Mouse (Mus musculus): ENCODE results near the gene Stkld1. TPM values are rescaled to one million over a fixed set of nuclear protein-coding genes. Genes with fewer than 3 reads are reported as not detected.
A peak's percentile ranks its signal among the peaks of the same experiment; 100 is the strongest.

Gene Stkld1
- polyA plus RNA-seq, 1 experiment from 2014 or later: not detected

DNA sequence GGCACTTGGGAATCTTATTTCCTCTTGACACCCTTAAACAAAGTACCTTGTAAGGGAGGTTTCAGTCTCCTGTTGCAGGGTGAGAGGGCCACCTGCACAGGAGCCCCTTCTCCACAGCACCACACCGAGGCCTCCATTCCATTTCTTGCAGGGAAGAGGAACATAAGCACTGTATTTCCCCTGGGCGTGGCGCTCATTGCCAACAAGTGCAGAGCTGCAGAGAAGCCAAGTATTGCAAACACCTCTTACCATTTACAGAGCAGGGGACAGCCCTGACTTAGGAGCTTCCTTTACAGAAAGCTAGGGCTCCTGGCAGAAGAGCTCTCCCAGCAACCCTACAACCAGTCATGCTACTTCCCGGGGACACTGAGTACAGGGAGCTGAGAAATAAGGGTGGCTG is 18.3 kb downstream of the Stkld1 start:
- 93% methylated on average over 4 of the region's 4 CpGs for WGBS
- ATAC-seq (replicated peaks; ENCODE audit: low FRiP score): no peak

DNA sequence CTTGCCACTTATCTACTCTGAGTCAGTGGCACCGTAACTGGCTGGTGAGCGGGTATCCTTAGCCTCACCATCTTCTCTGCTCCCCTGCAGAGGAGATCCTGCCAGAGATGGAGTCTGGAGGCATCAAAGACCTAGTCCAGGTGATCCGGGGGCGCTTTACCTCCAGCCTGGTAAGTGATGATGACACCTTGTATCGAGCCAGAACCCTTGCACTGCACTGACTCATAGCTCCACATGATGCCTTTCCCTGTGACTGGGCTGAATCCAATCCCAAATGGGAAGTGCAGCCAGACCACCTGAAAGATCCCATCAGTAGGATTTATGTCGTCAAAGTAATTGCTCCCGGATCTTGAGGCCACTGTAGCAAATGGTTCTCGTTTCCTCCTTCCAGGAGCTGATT is 19.0 kb downstream of the Stkld1 start:
- 79% methylated on average over 8 of the region's 8 CpGs for WGBS
- Histone ChIP-seq H3K4me1 (no peaks in the 10 kb centered on the region), H3K27me3 (no peaks in the 10 kb centered on the region), H3K27ac (no peak overlapping the region), H3K4me2 (no peak overlapping the region), H3K9ac (no peak overlapping the region), H3K9me3 (replicated peaks) (no peaks in the 10 kb centered on the region), H3K36me3 (peaks cover 97% of the 10 kb centered on the region), H3K4me3 (replicated peaks) (no peak overlapping the region)
- no peak for ATAC-seq (replicated peaks; ENCODE audit: low FRiP score)

More for the DNA sequence above, 18.3 kb downstream of the Stkld1 start:
- Histone ChIP-seq H3K4me1 (no peaks in the 10 kb centered on the region), H3K9me3 (replicated peaks) (no peaks in the 10 kb centered on the region), H3K27me3 (no peaks in the 10 kb centered on the region), H3K4me2 (no peak overlapping the region), H3K4me3 (replicated peaks) (no peak overlapping the region), H3K9ac (no peak overlapping the region), H3K27ac (no peak overlapping the region), H3K36me3 (peaks cover 94% of the 10 kb centered on the region)

GRCm38 (mm10) chr2:26954735-26955395 is 21.0 kb downstream of the Stkld1 start:
- H3K36me3 ChIP-seq: peaks cover 94% of the 10 kb centered on the region
- ATAC-seq (replicated peaks; ENCODE audit: low FRiP score): no peak
- no peaks in the 10 kb centered on the region for H3K9me3 ChIP-seq (replicated peaks)

DNA sequence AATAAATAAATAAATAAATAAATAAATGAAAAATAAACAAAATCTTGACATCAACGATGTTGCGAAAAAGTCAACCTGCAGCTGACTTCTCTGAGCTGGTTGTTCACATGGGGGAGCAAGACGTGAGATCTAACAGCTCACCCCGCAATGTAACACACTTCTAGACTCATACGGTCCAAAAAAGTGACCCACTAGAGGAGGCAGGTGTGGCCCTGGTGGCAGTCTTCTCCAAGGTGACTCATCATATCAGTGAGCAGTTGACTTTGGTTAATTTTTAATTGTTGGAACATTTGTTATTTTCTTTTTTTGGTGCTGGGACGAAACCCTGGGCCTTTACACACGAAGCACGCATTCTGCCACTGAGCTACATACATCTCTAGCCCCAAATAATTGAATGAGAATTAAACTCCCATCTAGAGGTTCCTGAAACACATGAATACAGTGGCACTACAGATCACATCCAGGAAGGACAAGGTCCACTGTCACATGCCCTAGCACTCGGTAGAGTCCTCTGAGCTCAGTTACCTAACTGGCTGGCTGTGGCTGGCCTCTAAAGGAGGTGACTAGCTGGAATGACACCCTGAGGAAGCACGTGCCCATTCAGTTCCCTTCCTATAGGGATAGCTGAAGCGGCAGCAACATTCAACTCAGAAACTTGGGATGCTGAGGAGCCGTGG is 23.1 kb downstream of the Stkld1 start:
- 93% methylated on average over 12 of the region's 12 CpGs for WGBS
- no peak for ATAC-seq (replicated peaks; ENCODE audit: low FRiP score)
- H3K36me3 ChIP-seq: peaks cover 95% of the 10 kb centered on the region
- H3K9ac ChIP-seq: no peak overlapping the region
- H3K4me2 ChIP-seq: no peak overlapping the region
- H3K4me3 ChIP-seq (replicated peaks): no peak overlapping the region
- H3K27me3 ChIP-seq: no peaks in the 10 kb centered on the region
- H3K27ac ChIP-seq: no peak overlapping the region
- peaks cover 14% of the 10 kb centered on the region; the same call in 1 of the 2 replicates for H3K4me1 ChIP-seq
- H3K9me3 ChIP-seq (replicated peaks): no peaks in the 10 kb centered on the region

More at GRCm38 (mm10) chr2:26954735-26955395, 21.0 kb downstream of the Stkld1 start:
- no peak overlapping the region for H3K4me2 ChIP-seq
- 93% methylated on average over 2 of the region's 2 CpGs for WGBS
- H3K9ac ChIP-seq: no peak overlapping the region
- H3K4me3 ChIP-seq (replicated peaks): no peak overlapping the region
- no peaks in the 10 kb centered on the region for H3K4me1 ChIP-seq
- H3K27ac ChIP-seq: no peak overlapping the region
- H3K27me3 ChIP-seq: no peaks in the 10 kb centered on the region

DNA sequence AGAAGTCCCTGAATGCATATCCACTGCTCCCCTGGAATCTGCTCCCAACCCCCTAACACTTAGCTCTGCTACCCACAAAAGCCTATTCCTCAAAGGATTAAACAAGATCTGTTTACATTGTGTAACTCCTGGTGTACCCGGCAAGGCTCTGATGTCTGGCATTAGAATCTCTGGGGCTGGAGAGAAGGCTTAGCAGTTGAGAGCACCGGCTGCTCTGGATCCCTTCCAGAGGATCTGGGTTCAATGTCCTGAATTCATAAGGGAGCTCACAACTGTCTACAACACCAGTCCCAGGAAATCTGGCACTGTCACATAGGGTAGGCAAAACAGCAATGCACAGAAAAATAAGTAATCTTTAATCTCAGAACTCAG is 23.6 kb downstream of the Stkld1 start:
- Histone ChIP-seq H3K36me3 (peaks cover 94% of the 10 kb centered on the region), H3K4me3 (replicated peaks) (no peak overlapping the region), H3K4me1 (peaks cover 19% of the 10 kb centered on the region; the same call in 1 of the 2 replicates), H3K9ac (no peak overlapping the region), H3K4me2 (no peak overlapping the region), H3K27ac (no peak overlapping the region), H3K27me3 (no peaks in the 10 kb centered on the region), H3K9me3 (replicated peaks) (no peaks in the 10 kb centered on the region)
- ATAC-seq (replicated peaks; ENCODE audit: low FRiP score): no peak
- 94% methylated on average over 2 of the region's 2 CpGs for whole genome bisulfite sequencing

DNA sequence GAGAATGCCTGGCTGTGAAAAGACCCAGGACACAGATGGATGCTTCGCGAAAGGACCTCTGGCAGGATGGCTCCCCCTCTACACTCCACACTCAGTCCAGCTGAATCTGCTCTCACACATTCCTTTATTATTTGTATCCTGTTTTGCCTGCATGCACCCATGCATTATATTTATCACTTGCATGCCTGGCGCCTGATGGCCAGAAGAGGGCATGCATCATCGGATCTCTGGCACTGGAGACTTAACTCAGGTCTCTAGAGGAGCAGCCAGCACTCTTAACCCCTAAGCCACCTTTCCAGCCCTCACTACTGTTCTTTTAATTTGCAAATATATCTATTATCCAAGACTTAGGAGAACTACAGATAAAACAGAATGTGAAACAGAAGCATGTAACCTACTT is 26.9 kb downstream of the Stkld1 start:
- Histone ChIP-seq H3K36me3 (peaks cover 66% of the 10 kb centered on the region), H3K9me3 (replicated peaks) (no peaks in the 10 kb centered on the region), H3K4me3 (replicated peaks) (no peak overlapping the region), H3K4me1 (peaks cover 34% of the 10 kb centered on the region), H3K27ac (no peak overlapping the region), H3K27me3 (no peaks in the 10 kb centered on the region), H3K9ac (no peak overlapping the region), H3K4me2 (no peak overlapping the region)
- no peak for ATAC-seq (replicated peaks; ENCODE audit: low FRiP score)
- WGBS: 58% methylated on average over 4 of the region's 4 CpGs

DNA sequence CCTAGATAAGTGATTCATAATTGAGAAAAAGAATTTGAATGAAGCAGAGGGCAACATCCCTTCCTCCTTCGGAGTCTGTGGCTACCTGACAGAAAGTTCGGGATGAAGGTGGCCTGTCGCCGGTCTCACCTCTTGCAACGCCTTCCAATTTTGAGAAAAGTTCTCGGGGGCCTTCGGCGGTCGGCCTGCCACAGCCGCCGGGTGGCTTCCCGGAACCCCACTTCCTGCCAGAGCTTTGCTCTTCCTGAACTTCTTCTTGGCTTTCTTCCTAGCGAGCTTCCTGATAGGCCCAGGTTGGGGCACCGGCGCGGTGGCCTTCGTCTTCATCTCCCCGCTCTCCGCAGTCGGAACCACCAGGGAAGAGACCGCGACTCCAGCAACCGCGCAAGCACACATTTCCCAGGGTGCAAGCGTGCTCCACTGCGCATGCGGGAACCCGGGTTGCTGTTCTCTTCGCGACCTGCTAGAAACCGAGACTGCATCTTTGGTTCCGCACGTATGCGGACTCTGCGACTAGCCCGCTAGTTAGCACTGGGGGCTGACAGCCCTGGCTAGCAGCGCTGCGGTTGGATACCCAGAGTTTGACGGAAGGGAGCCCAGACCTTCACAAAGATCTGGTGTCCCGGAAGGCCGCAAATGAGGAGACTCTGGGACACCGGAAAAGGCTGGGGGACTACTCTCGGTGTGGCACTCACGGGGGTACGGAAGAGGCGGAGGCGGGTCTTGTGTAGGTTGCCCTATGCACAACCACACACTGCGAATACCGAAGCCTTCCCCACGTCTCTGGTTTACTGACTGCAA is 30.3 kb downstream of the Stkld1 start, which contains the start of gene Rexo4:
Gene Rexo4 (minus strand): TSS at position 464 of the 801 bp plus-strand sequence.
- Histone ChIP-seq H3K36me3 (peaks cover 33% of the 10 kb centered on the region), H3K27me3 (no peaks in the 10 kb centered on the region), H3K4me1 (peaks cover 34% of the 10 kb centered on the region), H3K27ac (peak within 1 kb of the TSS; percentile 100), H3K9me3 (replicated peaks) (no peaks in the 10 kb centered on the region), H3K9ac (peak within 1 kb of the TSS; percentile 92), H3K4me2 (peak within 1 kb of the TSS; percentile 83), H3K4me3 (replicated peaks) (peak within 1 kb of the TSS; percentile 93)
- peak; percentile 94 for ATAC-seq (replicated peaks; ENCODE audit: low FRiP score)
- WGBS: under 1% methylated on average over 50 of the region's 50 CpGs

- 17% methylated on average over 14 of the region's 14 CpGs for WGBS
- Histone ChIP-seq H3K36me3 (peaks cover 29% of the 10 kb centered on the region), H3K27me3 (no peaks in the 10 kb centered on the region), H3K9ac (peak overlapping the region; percentile 92), H3K9me3 (replicated peaks) (no peaks in the 10 kb centered on the region), H3K4me2 (peak overlapping the region; percentile 83), H3K4me1 (peaks cover 34% of the 10 kb centered on the region), H3K4me3 (replicated peaks) (peak overlapping the region; percentile 93), H3K27ac (peak overlapping the region; percentile 100)
- peak; percentile 12; the same call in 1 of the 2 replicates for ATAC-seq (replicated peaks; ENCODE audit: low FRiP score)
These were observed 31.0 kb downstream of the Stkld1 start for GRCm38 (mm10) chr2:26964724-26965370.

- H3K4me1 ChIP-seq: peaks cover 17% of the 10 kb centered on the region
- no peaks in the 10 kb centered on the region for H3K27me3 ChIP-seq
- peaks cover 5% of the 10 kb centered on the region for H3K36me3 ChIP-seq
- H3K4me2 ChIP-seq: no peak overlapping the region
- H3K4me3 ChIP-seq (replicated peaks): no peak overlapping the region
- H3K27ac ChIP-seq: no peak overlapping the region
- H3K9ac ChIP-seq: no peak overlapping the region
- ATAC-seq (replicated peaks; ENCODE audit: low FRiP score): no peak
- 76% methylated on average over 2 of the region's 2 CpGs for WGBS
- no peaks in the 10 kb centered on the region for H3K9me3 ChIP-seq (replicated peaks)
These were observed 33.4 kb downstream of the Stkld1 start for GRCm38 (mm10) chr2:26967262-26967661.

DNA sequence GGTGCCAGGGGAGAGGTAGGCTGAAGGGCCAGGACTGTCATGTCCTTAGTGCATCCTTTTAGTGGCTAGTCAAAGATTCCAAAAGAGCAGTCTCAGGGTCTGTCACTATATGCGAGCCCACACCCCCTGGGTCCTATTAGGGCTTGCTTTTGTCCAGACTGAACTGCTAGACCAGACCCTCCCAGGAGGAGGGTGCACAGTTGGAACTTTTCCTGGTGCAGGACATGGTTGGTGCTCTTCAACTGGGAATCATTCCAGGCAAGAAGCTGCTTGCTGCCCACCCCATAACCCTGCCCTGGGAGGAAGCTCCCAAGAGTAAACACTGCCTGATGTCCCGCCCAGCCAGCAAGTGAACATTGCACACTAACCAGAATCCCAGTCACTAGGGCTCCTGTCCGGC is 39.3 kb downstream of the Stkld1 start, which contains the start of gene Adamts13:
Gene Adamts13 (plus strand): TSS at position 301 of the 400 bp plus-strand sequence.
- Histone ChIP-seq H3K9ac (no peak within 1 kb of the TSS), H3K4me1 (no peaks in the 10 kb centered on the region), H3K4me2 (0 out of 2 replicates have a peak within 1 kb of the TSS, but pooled peaks have one; percentile 19), H3K9me3 (replicated peaks) (no peaks in the 10 kb centered on the region), H3K4me3 (replicated peaks) (no peak within 1 kb of the TSS), H3K36me3 (no peaks in the 10 kb centered on the region), H3K27ac (no peak within 1 kb of the TSS), H3K27me3 (no peaks in the 10 kb centered on the region)
- WGBS: 81% methylated on average over 3 of the region's 3 CpGs
- ATAC-seq (replicated peaks; ENCODE audit: low FRiP score): no peak

- ATAC-seq (replicated peaks; ENCODE audit: low FRiP score): no peak
- WGBS: 45% methylated on average over 4 of the region's 4 CpGs
- H3K4me3 ChIP-seq (replicated peaks): no peak overlapping the region
- no peak overlapping the region for H3K4me2 ChIP-seq
- no peak overlapping the region for H3K27ac ChIP-seq
- H3K27me3 ChIP-seq: no peaks in the 10 kb centered on the region
- no peaks in the 10 kb centered on the region for H3K9me3 ChIP-seq (replicated peaks)
- H3K36me3 ChIP-seq: no peaks in the 10 kb centered on the region
- H3K4me1 ChIP-seq: no peaks in the 10 kb centered on the region
- no peak overlapping the region for H3K9ac ChIP-seq
These were observed 40.1 kb downstream of the Stkld1 start for GRCm38 (mm10) chr2:26973960-26974359.
